Mouse (Mus musculus): ENCODE results near the gene Slc35b2. TPM values are rescaled to one million over a fixed set of nuclear protein-coding genes. Genes with fewer than 3 reads are reported as not detected.

Slc35b2 gene
- total and polyA plus RNA-seq, 3 experiments: 57.2 to 101 (median 73.9) TPM

- DNase-seq (ENCODE audit: extremely low read depth): peak; percentile 66
- no peaks in the 10 kb centered on the region for H3K4me1 ChIP-seq (ENCODE audit: control insufficient read depth in 1 of 2, insufficient read depth in 2 of 2)
- TF ChIP-seq JUND (conservative IDR thresholded peaks at IDR 0.05; ENCODE audit: low read depth, low read length) (no peak), ZNF384 (IDR thresholded peaks at IDR 0.05; ENCODE audit: low read depth, low read length) (no peak), TBP (conservative IDR thresholded peaks at IDR 0.05; ENCODE audit: low read depth, low read length) (no peak), NRF1 (IDR thresholded peaks at IDR 0.05; ENCODE audit: low read depth, low read length) (no peak), RCOR1 (conservative IDR thresholded peaks at IDR 0.05; ENCODE audit: low read depth, low read length) (no peak), IRF4 (IDR thresholded peaks at IDR 0.05; ENCODE audit: low read depth, low read length) (0 out of 2 replicates have a peak, but pooled peaks have one; percentile 8), ZMIZ1 (IDR thresholded peaks at IDR 0.05; ENCODE audit: low read depth, low read length) (no peak), KAT2A (IDR thresholded peaks at IDR 0.05; ENCODE audit: insufficient replicate concordance, low read length) (no peak), USF2 (conservative IDR thresholded peaks at IDR 0.05; ENCODE audit: low read depth, low read length) (no peak), NELFE (IDR thresholded peaks at IDR 0.05; ENCODE audit: low read depth, low read length) (no peak; the same call in 1 of the 2 replicates), ETS1 (conservative IDR thresholded peaks at IDR 0.05; ENCODE audit: low read depth, low read length) (no peak), POLR2AphosphoS2 (IDR thresholded peaks at IDR 0.05; ENCODE audit: low read depth, low read length) (no peak), JUN (IDR thresholded peaks at IDR 0.05; ENCODE audit: insufficient read depth, low read depth, low read length) (no peak), GABPA (IDR thresholded peaks at IDR 0.05; ENCODE audit: insufficient replicate concordance, low read depth, low read length) (no peak), ELF1 (IDR thresholded peaks at IDR 0.05; ENCODE audit: low read depth, low read length) (no peak), ZKSCAN1 (IDR thresholded peaks at IDR 0.05; ENCODE audit: borderline replicate concordance, low read depth, low read length) (no peak), TCF12 (IDR thresholded peaks at IDR 0.05; ENCODE audit: low read depth, low read length) (no peak), ZC3H11A (IDR thresholded peaks at IDR 0.05; ENCODE audit: low read depth, low read length) (0 out of 2 replicates have a peak, but pooled peaks have one; percentile 16), MXI1 (IDR thresholded peaks at IDR 0.05; ENCODE audit: low read depth, low read length) (no peak), UBTF (IDR thresholded peaks at IDR 0.05; ENCODE audit: low read depth, low read length) (no peak), MAFK (IDR thresholded peaks at IDR 0.05; ENCODE audit: insufficient replicate concordance, low read length) (no peak), RAD21 (IDR thresholded peaks at IDR 0.05; ENCODE audit: low read depth, low read length) (peak; percentile 76), E2F4 (IDR thresholded peaks at IDR 0.05; ENCODE audit: insufficient replicate concordance, low read depth, low read length) (no peak), SMC3 (IDR thresholded peaks at IDR 0.05; ENCODE audit: low read depth, low read length) (peak; percentile 88), USF1 (IDR thresholded peaks at IDR 0.05; ENCODE audit: low read depth, low read length) (no peak), PAX5 (IDR thresholded peaks at IDR 0.05; ENCODE audit: low read length) (no peak), EP300 (IDR thresholded peaks at IDR 0.05; ENCODE audit: low read length) (no peak), CHD2 (IDR thresholded peaks at IDR 0.05; ENCODE audit: low read length) (no peak), SIN3A (IDR thresholded peaks at IDR 0.05; ENCODE audit: low read length) (no peak), CHD1 (IDR thresholded peaks at IDR 0.05; ENCODE audit: low read depth, low read length) (no peak), MEF2A (IDR thresholded peaks at IDR 0.05; ENCODE audit: borderline replicate concordance, low read depth, low read length) (no peak), POLR2A (IDR thresholded peaks at IDR 0.05; ENCODE audit: low read depth, low read length) (no peak), MAX (IDR thresholded peaks at IDR 0.05; ENCODE audit: low read length) (no peak), MYC (IDR thresholded peaks at IDR 0.05; ENCODE audit: low read depth, low read length) (no peak), MAZ (IDR thresholded peaks at IDR 0.05; ENCODE audit: low read depth, low read length) (no peak), HCFC1 (IDR thresholded peaks at IDR 0.05; ENCODE audit: low read depth, low read length) (no peak), BHLHE40 (IDR thresholded peaks at IDR 0.05; ENCODE audit: low read depth, low read length) (no peak), CTCF (conservative IDR thresholded peaks at IDR 0.05 in 1 of 2, IDR thresholded peaks at IDR 0.05 in 1 of 2; ENCODE audit: low read depth in 2 of 2, low read length in 2 of 2) (peak; percentile 89 to 99)
- no peak overlapping the region for H3K4me2 ChIP-seq (ENCODE audit: insufficient read depth, low read depth, poor library complexity, severe bottlenecking)
- H3K36me3 ChIP-seq (replicated peaks in 1 of 2; ENCODE audit: control insufficient read depth in 1 of 2, insufficient read depth in 1 of 2, low read length in 1 of 2): peaks cover 55 to 89% of the 10 kb centered on the region in 2 experiments
- H3K9me3 ChIP-seq (replicated peaks; ENCODE audit: low read length): no peaks in the 10 kb centered on the region
- H3K9ac ChIP-seq (ENCODE audit: insufficient read depth, low read depth): no peak overlapping the region
- dilution Hi-C loops (cut with MboI; ENCODE audit: extremely low pct_ligation_motif_present, extremely low pct_unique_long_range_greater_than_20kb, low sequenced_read_pairs): no loop called here
- H3K4me3 ChIP-seq (replicated peaks in 1 of 3; ENCODE audit: low read depth in 2 of 3, low read length in 2 of 3, poor library complexity in 1 of 3): no peak overlapping the region
- in situ Hi-C loops (cut with MboI; ENCODE audit: low pct_ligation_motif_present, low pct_unique_long_range_greater_than_20kb, low sequenced_read_pairs): loop anchor here (5.0 kb wide), 1 partner anchor 36 kb away; no protein-coding TSS in a partner anchor
- H3K79me2 ChIP-seq (replicated peaks; ENCODE audit: control insufficient read depth, extremely low read depth, insufficient read depth, poor library complexity, severe bottlenecking): no peaks in the 10 kb centered on the region
- no peak overlapping the region for H3K27ac ChIP-seq (ENCODE audit: insufficient read depth, low read depth)
- H3K27me3 ChIP-seq (replicated peaks): no peaks in the 10 kb centered on the region
Observed at GRCm38 (mm10) chr17:45516488-45516887, 47.2 kb upstream of the Slc35b2 start.

Measured in CH12.LX (cell line).